Mouse (Mus musculus) urinary bladder, adult 2 months (tissue): Measurements from ENCODE around the gene Bpnt1. TPM values are rescaled to one million over a fixed set of nuclear protein-coding genes. Genes with fewer than 3 reads are reported as not detected.
"Not testable (repeated sequence)": the region's sequence is repeated elsewhere in the genome, so short reads cannot be mapped to it uniquely, and the experiment has no call there.

Experiments used
- DNase-seq: peaks from one replicate; pipeline ENCODE4 v3.0.0; 2022; ENCODE audit warnings: low spot score
- polyA plus RNA-seq: library from polyadenylated mRNA; depleted of rRNA; stranded (reverse); fragments of >200 nt; gene quantifications from 2 replicates; pipeline ENCODE4 v1.2.3, GENCODE M21; 2012; rRNA removed

Bpnt1 gene
- polyA plus RNA-seq = 50.8 and 51.1 TPM in 2 replicates

- DNase-seq = peak; percentile 85
Observed at GRCm38 (mm10) chr1:185331983-185332430, at the start of gene Bpnt1. Gene Bpnt1, plus strand, starts transcription at chr1:185332149.

- no peak for DNase-seq
Observed at GRCm38 (mm10) chr1:185282846-185283245, 49.1 kb upstream of the Bpnt1 start.

- no peak for DNase-seq
Observed at GRCm38 (mm10) chr1:185283247-185283646, 48.7 kb upstream of the Bpnt1 start.

GRCm38 (mm10) chr1:185284740-185285139 lies 47.2 kb upstream of the Bpnt1 start:
- DNase-seq = no peak

- DNase-seq = no peak
Observed at GRCm38 (mm10) chr1:185285171-185285570, 46.8 kb upstream of the Bpnt1 start.

GRCm38 (mm10) chr1:185287066-185287465 lies 44.9 kb upstream of the Bpnt1 start:
- no peak for DNase-seq

- no peak for DNase-seq
Observed at GRCm38 (mm10) chr1:185289231-185289630, 42.7 kb upstream of the Bpnt1 start.

GRCm38 (mm10) chr1:185291336-185291735 lies 40.6 kb upstream of the Bpnt1 start:
- DNase-seq = no peak

GRCm38 (mm10) chr1:185292646-185293360 lies 39.1 kb upstream of the Bpnt1 start:
- no peak for DNase-seq

- no peak for DNase-seq
Observed at GRCm38 (mm10) chr1:185296850-185297249, 35.1 kb upstream of the Bpnt1 start.

- no peak for DNase-seq
Observed at GRCm38 (mm10) chr1:185298496-185298895, 33.5 kb upstream of the Bpnt1 start.

GRCm38 (mm10) chr1:185302816-185303215 lies 29.1 kb upstream of the Bpnt1 start:
- DNase-seq = no peak

- no peak for DNase-seq
Observed at GRCm38 (mm10) chr1:185306836-185307235, 25.1 kb upstream of the Bpnt1 start.

- DNase-seq = no peak
Observed at GRCm38 (mm10) chr1:185307645-185308044, 24.3 kb upstream of the Bpnt1 start.

- DNase-seq = no peak
Observed at GRCm38 (mm10) chr1:185308334-185308733, 23.6 kb upstream of the Bpnt1 start.

GRCm38 (mm10) chr1:185308908-185309307 lies 23.0 kb upstream of the Bpnt1 start:
- DNase-seq = no peak

GRCm38 (mm10) chr1:185311949-185312348 lies 20.0 kb upstream of the Bpnt1 start:
- DNase-seq = no peak

GRCm38 (mm10) chr1:185314546-185314945 lies 17.4 kb upstream of the Bpnt1 start:
- DNase-seq = no peak

- no peak for DNase-seq
Observed at GRCm38 (mm10) chr1:185315846-185316568, 15.9 kb upstream of the Bpnt1 start.

- not testable (repeated sequence) for DNase-seq
Observed at GRCm38 (mm10) chr1:185327754-185328345, 4.1 kb upstream of the Bpnt1 start.

GRCm38 (mm10) chr1:185328721-185329610 lies 3.0 kb upstream of the Bpnt1 start, which contains the start of gene Iars2:
Gene Iars2, minus strand, starts transcription at chr1:185329396.
- peak; percentile 94 for DNase-seq

- no peak for DNase-seq
Observed at GRCm38 (mm10) chr1:185329851-185330250, 2.1 kb upstream of the Bpnt1 start.
